Mouse (Mus musculus) ES-Bruce4 (cell line): ENCODE measurements at regions not wholly inside any gene's neighbourhood (a gene's known extent, or its start where the extent isn't known, plus 50 kb on each side); places are given as distances from the start of the nearest gene placed in this dataset.

Experiments
- CTCF ChIP-seq: IDR thresholded peaks from one replicate; pipeline ENCODE4 v1.8.1; 2011; ENCODE audit warnings: low read depth, low read length
- EP300 ChIP-seq: IDR thresholded peaks from 2 replicates; pipeline ENCODE4 v1.6.1; 2011; ENCODE audit warnings: low read depth, low read length; ENCODE audit not compliant: insufficient read depth

DNA sequence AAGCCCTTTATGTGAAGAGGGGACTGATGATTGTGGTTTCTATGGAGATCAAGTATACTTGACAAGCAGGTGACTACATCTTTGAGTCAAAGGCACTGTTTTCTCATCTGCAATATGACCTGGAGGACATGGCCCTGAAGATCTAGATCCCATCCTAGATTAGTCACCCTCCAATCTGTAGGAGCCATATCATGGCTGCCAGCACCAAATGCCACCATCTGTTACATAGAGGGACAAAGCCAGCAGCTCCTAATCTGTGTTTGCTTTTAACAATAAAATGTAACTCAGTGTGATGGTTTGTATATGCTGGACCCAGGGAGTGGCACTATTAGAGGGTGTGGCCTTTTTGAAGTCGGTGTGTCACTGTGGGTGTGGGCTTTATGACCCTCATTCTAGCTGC, 156.1 kb downstream of the Usp46 start:
- TF ChIP-seq CTCF (no peak), EP300 (no peak)
